Mouse (Mus musculus): ENCODE measurements around the gene Fbln2. TPM values are rescaled to one million over a fixed set of nuclear protein-coding genes. Genes with fewer than 3 reads are reported as not detected.

Gene Fbln2
- total RNA-seq, 2 experiments from 2014 or later, result 8.1 to 10.8 TPM

- no peak overlapping the region for H3K4me3 ChIP-seq
- TF ChIP-seq CTCF (conservative IDR thresholded peaks at IDR 0.05), result no peak
These were observed 10.6 kb downstream of the Fbln2 start for GRCm38 (mm10) chr6:91222694-91223346.

GRCm38 (mm10) chr6:91224939-91225338 lies 12.7 kb downstream of the Fbln2 start:
- Histone ChIP-seq H3K4me3 (no peak overlapping the region), H3K27ac (no peak overlapping the region)
- no peak for DNase-seq (ENCODE audit: low spot score in 2 of 2)
- TF ChIP-seq CTCF (conservative IDR thresholded peaks at IDR 0.05), result no peak

More at GRCm38 (mm10) chr6:91222694-91223346, 10.6 kb downstream of the Fbln2 start:
- no peak for DNase-seq (ENCODE audit: low spot score in 2 of 2)
- no peak overlapping the region for H3K27ac ChIP-seq

- TF ChIP-seq CTCF (conservative IDR thresholded peaks at IDR 0.05), result no peak
- Histone ChIP-seq H3K4me3 (no peak overlapping the region), H3K27ac (no peak overlapping the region)
- DNase-seq (ENCODE audit: low spot score in 2 of 2), result no peak
These were observed 13.1 kb downstream of the Fbln2 start for GRCm38 (mm10) chr6:91225346-91225745.

GRCm38 (mm10) chr6:91226058-91226457 lies 13.8 kb downstream of the Fbln2 start:
- no peak overlapping the region for H3K4me3 ChIP-seq
- no peak overlapping the region for H3K27ac ChIP-seq
- DNase-seq (ENCODE audit: low spot score in 2 of 2), result no peak
- TF ChIP-seq CTCF (conservative IDR thresholded peaks at IDR 0.05), result no peak

GRCm38 (mm10) chr6:91228980-91229379 lies 16.7 kb downstream of the Fbln2 start:
- no peak overlapping the region for H3K27ac ChIP-seq
- no peak for TF ChIP-seq CTCF (conservative IDR thresholded peaks at IDR 0.05)
- DNase-seq (ENCODE audit: low spot score in 2 of 2), result no peak
- no peak overlapping the region for H3K4me3 ChIP-seq

- Histone ChIP-seq H3K27ac (no peak overlapping the region), H3K4me3 (no peak overlapping the region)
- no peak for DNase-seq (ENCODE audit: low spot score in 2 of 2)
- no peak for TF ChIP-seq CTCF (conservative IDR thresholded peaks at IDR 0.05)
These were observed 18.7 kb downstream of the Fbln2 start for GRCm38 (mm10) chr6:91231000-91231399.

GRCm38 (mm10) chr6:91231523-91231922 lies 19.3 kb downstream of the Fbln2 start:
- Histone ChIP-seq H3K4me3 (no peak overlapping the region), H3K27ac (no peak overlapping the region)
- no peak for DNase-seq (ENCODE audit: low spot score in 2 of 2)
- TF ChIP-seq CTCF (conservative IDR thresholded peaks at IDR 0.05), result no peak

GRCm38 (mm10) chr6:91233011-91233410 lies 20.8 kb downstream of the Fbln2 start:
- no peak for DNase-seq (ENCODE audit: low spot score in 2 of 2)
- Histone ChIP-seq H3K4me3 (no peak overlapping the region), H3K27ac (no peak overlapping the region)
- TF ChIP-seq CTCF (conservative IDR thresholded peaks at IDR 0.05), result peak; percentile 54

- no peak for DNase-seq (ENCODE audit: low spot score in 2 of 2)
- TF ChIP-seq CTCF (conservative IDR thresholded peaks at IDR 0.05), result no peak
- no peak overlapping the region for H3K27ac ChIP-seq
- no peak overlapping the region for H3K4me3 ChIP-seq
These were observed 21.3 kb downstream of the Fbln2 start for GRCm38 (mm10) chr6:91233424-91234015.

- no peak for TF ChIP-seq CTCF (conservative IDR thresholded peaks at IDR 0.05)
- 0 out of 2 replicates have a peak overlapping the region, but pooled peaks have one; percentile 36 for H3K27ac ChIP-seq
These were observed 23.8 kb downstream of the Fbln2 start for GRCm38 (mm10) chr6:91236006-91236405.

GRCm38 (mm10) chr6:91236429-91236828 lies 24.2 kb downstream of the Fbln2 start:
- Histone ChIP-seq H3K27ac (0 out of 2 replicates have a peak overlapping the region, but pooled peaks have one; percentile 36), H3K4me3 (no peak overlapping the region)
- DNase-seq (ENCODE audit: low spot score in 2 of 2), result no peak
- no peak for TF ChIP-seq CTCF (conservative IDR thresholded peaks at IDR 0.05)

More at GRCm38 (mm10) chr6:91236006-91236405, 23.8 kb downstream of the Fbln2 start:
- peak in 1 of 2 experiments; percentile 28 for DNase-seq (ENCODE audit: low spot score in 2 of 2)
- H3K4me3 ChIP-seq, result no peak overlapping the region

- Histone ChIP-seq H3K4me3 (no peak overlapping the region), H3K27ac (no peak overlapping the region)
- no peak for TF ChIP-seq CTCF (conservative IDR thresholded peaks at IDR 0.05)
- no peak for DNase-seq (ENCODE audit: low spot score in 2 of 2)
These were observed 25.0 kb downstream of the Fbln2 start for GRCm38 (mm10) chr6:91237273-91237672.

GRCm38 (mm10) chr6:91240537-91240936 lies 28.3 kb downstream of the Fbln2 start:
- DNase-seq (ENCODE audit: low spot score in 2 of 2), result no peak
- H3K4me3 ChIP-seq, result no peak overlapping the region
- H3K27ac ChIP-seq, result no peak overlapping the region
- no peak for TF ChIP-seq CTCF (conservative IDR thresholded peaks at IDR 0.05)

- no peak overlapping the region for H3K27ac ChIP-seq
- TF ChIP-seq CTCF (conservative IDR thresholded peaks at IDR 0.05), result no peak
- no peak overlapping the region for H3K4me3 ChIP-seq
- no peak for DNase-seq (ENCODE audit: low spot score in 2 of 2)
These were observed 28.7 kb downstream of the Fbln2 start for GRCm38 (mm10) chr6:91240964-91241363.

All from layer of hippocampus, adult 2 months (tissue).